Mouse (Mus musculus): ENCODE measurements at regions not wholly inside any gene's neighbourhood (a gene's known extent, or its start where the extent isn't known, plus 50 kb on each side); places are given as distances from the start of the nearest gene placed in this dataset.

- TF ChIP-seq CTCF (conservative IDR thresholded peaks at IDR 0.05; ENCODE audit: insufficient read depth, insufficient read length, low read depth, low read length) (no peak), POLR2A (IDR thresholded peaks at IDR 0.05; ENCODE audit: low read depth, low read length) (no peak)
Observed at GRCm38 (mm10) chr10:17470880-17471279, 252.1 kb upstream of the Cited2 start.

Data from kidney, adult 2 months (tissue).